Mouse (Mus musculus): ENCODE results near the gene Mdh1.
"Not testable (repeated sequence)": the region's sequence is repeated elsewhere in the genome, so short reads cannot be mapped to it uniquely, and the experiment has no call there.

DNA sequence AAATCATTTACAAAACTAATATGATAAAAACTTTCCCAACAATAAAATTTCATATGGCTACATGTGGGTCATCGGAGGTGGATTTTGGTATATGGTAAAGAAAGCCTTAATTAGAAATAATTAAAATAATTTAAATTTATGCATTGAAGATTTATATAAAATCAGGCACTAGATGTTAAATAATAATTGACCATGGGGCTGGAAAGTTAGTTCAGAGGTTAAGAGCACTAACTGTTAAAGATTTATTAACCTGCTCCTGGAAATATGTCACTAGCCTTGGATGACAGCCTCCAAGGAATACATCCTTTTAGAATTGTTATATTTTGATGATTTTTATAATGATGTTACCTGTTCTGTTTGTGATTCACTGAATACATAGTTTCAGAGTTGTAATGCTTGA is 55.8 kb downstream of the Mdh1 start:
- not testable (repeated sequence) for TF ChIP-seq CTCF (IDR thresholded peaks at IDR 0.05; ENCODE audit: low read depth, low read length); POLR2A (IDR thresholded peaks at IDR 0.05; ENCODE audit: extremely low read depth, insufficient read depth, low read length)

All from liver, adult 2 months (tissue).